Mouse (Mus musculus) myocyte (in vitro differentiated cells): ENCODE data around the gene Epha4. TPM values are rescaled to one million over a fixed set of nuclear protein-coding genes. Genes with fewer than 3 reads are reported as not detected.

Experiments
- H3K27me3 ChIP-seq: one replicate; pipeline ENCODE4 v1.6.1; 2011; ENCODE audit not compliant: control insufficient read depth, insufficient read depth, insufficient read length
- H3K36me3 ChIP-seq: one replicate; pipeline ENCODE4 v1.6.1; 2011; ENCODE audit not compliant: control insufficient read depth, insufficient read depth
- H3K4me2 ChIP-seq: one replicate; pipeline ENCODE4 v1.6.1; 2011; ENCODE audit warnings: low read depth, control low read depth
- H3K4me3 ChIP-seq: one replicate; pipeline ENCODE4 v1.5.1; 2011; ENCODE audit warnings: mild to moderate bottlenecking, control low read depth, moderate library complexity
- H3K79me2 ChIP-seq: one replicate; pipeline ENCODE4 v1.6.1; 2011; ENCODE audit not compliant: control insufficient read depth, insufficient read depth
- H3ac ChIP-seq: one replicate; pipeline ENCODE4 v1.6.1; 2011; ENCODE audit not compliant: control insufficient read depth, insufficient read length
- CEBPB ChIP-seq: IDR thresholded peaks from 2 replicates; pipeline ENCODE4 v1.6.1; 2011; ENCODE audit warnings: mild to moderate bottlenecking, moderate library complexity; ENCODE audit not compliant: poor library complexity, insufficient read depth, severe bottlenecking
- E2F4 ChIP-seq: IDR thresholded peaks from one replicate; pipeline ENCODE4 v1.6.1; 2011; ENCODE audit warnings: mild to moderate bottlenecking, control low read depth, moderate library complexity; ENCODE audit not compliant: insufficient read depth
- MAX ChIP-seq: IDR thresholded peaks from one replicate; pipeline ENCODE4 v1.6.1; 2011; ENCODE audit warnings: low read depth, mild to moderate bottlenecking, control low read depth
- MYOD1 ChIP-seq, 3 experiments: IDR thresholded peaks; one replicate each; pipeline ENCODE4 v1.6.1; 2011; ENCODE audit warnings: control low read depth in 2 of 3, low read depth in 2 of 3, mild to moderate bottlenecking in 2 of 3, moderate library complexity in 1 of 3; ENCODE audit not compliant: insufficient read length in 2 of 3, control insufficient read depth in 1 of 3
- MYOG ChIP-seq, 3 experiments: IDR thresholded peaks; one replicate each; pipeline ENCODE4 v1.6.1; 2011; ENCODE audit warnings: control low read depth in 2 of 3, low read depth in 2 of 3, mild to moderate bottlenecking in 2 of 3; ENCODE audit not compliant: insufficient read length in 2 of 3, control insufficient read depth in 1 of 3, insufficient read depth in 1 of 3
- POLR2A ChIP-seq: IDR thresholded peaks from one replicate; pipeline ENCODE4 v1.6.1; 2011; ENCODE audit warnings: low read depth, mild to moderate bottlenecking, control low read depth, moderate library complexity; ENCODE audit not compliant: insufficient read length
- POLR2AphosphoS2 ChIP-seq: IDR thresholded peaks from one replicate; pipeline ENCODE4 v1.6.1; 2011; ENCODE audit warnings: low read depth, control low read depth; ENCODE audit not compliant: insufficient read length
- REST ChIP-seq: IDR thresholded peaks from one replicate; pipeline ENCODE4 v1.6.1; 2011; ENCODE audit warnings: mild to moderate bottlenecking, control low read depth, moderate library complexity; ENCODE audit not compliant: insufficient read depth, insufficient read length
- SRF ChIP-seq: IDR thresholded peaks from one replicate; pipeline ENCODE4 v1.6.1; 2011; ENCODE audit warnings: low read depth; ENCODE audit not compliant: control insufficient read depth, insufficient read length
- TCF12 ChIP-seq: IDR thresholded peaks from one replicate; pipeline ENCODE4 v1.6.1; 2011; ENCODE audit warnings: mild to moderate bottlenecking, control low read depth; ENCODE audit not compliant: poor library complexity, insufficient read depth, severe bottlenecking
- TCF3 ChIP-seq: IDR thresholded peaks from one replicate; pipeline ENCODE4 v1.6.1; 2011; ENCODE audit warnings: low read depth, control low read depth; ENCODE audit not compliant: insufficient read length
- USF1 ChIP-seq: IDR thresholded peaks from one replicate; pipeline ENCODE4 v1.6.1; 2011; ENCODE audit warnings: low read depth, mild to moderate bottlenecking, control low read depth, moderate library complexity
- polyA plus RNA-seq: library from polyadenylated mRNA; unstranded; fragments of >200 nt; fragmentation: generic; extraction: Trizol; gene quantifications from one replicate; pipeline ENCODE4 v1.2.1, GENCODE M21; 2012; ENCODE audit warnings: missing spikeins

Epha4 gene
- polyA plus RNA-seq, 1 experiment = 0.29 TPM

GRCm38 (mm10) chr1:77429174-77429573 lies 85.7 kb downstream of the Epha4 start:
- H3K79me2 ChIP-seq = no peaks in the 10 kb centered on the region
- TF ChIP-seq CEBPB (no peak), MAX (no peak), TCF12 (no peak), SRF (no peak), POLR2A (no peak), USF1 (no peak), E2F4 (no peak), TCF3 (no peak), POLR2AphosphoS2 (no peak), MYOG (IDR thresholded peaks at IDR 0.05; ENCODE audit: control insufficient read depth in 1 of 3, insufficient read depth in 1 of 3, insufficient read length in 2 of 3, low read depth in 2 of 3) (no peak), MYOD1 (IDR thresholded peaks at IDR 0.05; ENCODE audit: control insufficient read depth in 1 of 3, insufficient read length in 2 of 3, low read depth in 2 of 3) (no peak)
- no peak overlapping the region for H3K4me3 ChIP-seq
- H3ac ChIP-seq = no peak overlapping the region
- no peaks in the 10 kb centered on the region for H3K36me3 ChIP-seq
- H3K27me3 ChIP-seq = no peaks in the 10 kb centered on the region
- no peak overlapping the region for H3K4me2 ChIP-seq

GRCm38 (mm10) chr1:77426956-77427355 lies 87.9 kb downstream of the Epha4 start:
- H3K27me3 ChIP-seq = no peaks in the 10 kb centered on the region
- no peak overlapping the region for H3ac ChIP-seq
- no peaks in the 10 kb centered on the region for H3K36me3 ChIP-seq
- TF ChIP-seq TCF3 = no peak
- no peak for TF ChIP-seq REST
- no peak for TF ChIP-seq CEBPB
- no peak for TF ChIP-seq MYOD1 (IDR thresholded peaks at IDR 0.05; ENCODE audit: control insufficient read depth in 1 of 3, insufficient read length in 2 of 3, low read depth in 2 of 3)
- H3K4me2 ChIP-seq = no peak overlapping the region
- no peak overlapping the region for H3K4me3 ChIP-seq
- H3K79me2 ChIP-seq = no peaks in the 10 kb centered on the region

GRCm38 (mm10) chr1:77425171-77425570 lies 89.7 kb downstream of the Epha4 start:
- no peaks in the 10 kb centered on the region for H3K79me2 ChIP-seq
- TF ChIP-seq SRF (no peak), MAX (no peak), REST (no peak), CEBPB (no peak), USF1 (no peak), POLR2AphosphoS2 (no peak), MYOD1 (IDR thresholded peaks at IDR 0.05; ENCODE audit: control insufficient read depth in 1 of 3, insufficient read length in 2 of 3, low read depth in 2 of 3) (no peak), TCF12 (no peak), MYOG (IDR thresholded peaks at IDR 0.05; ENCODE audit: control insufficient read depth in 1 of 3, insufficient read depth in 1 of 3, insufficient read length in 2 of 3, low read depth in 2 of 3) (no peak), TCF3 (no peak), E2F4 (no peak), POLR2A (no peak)
- H3K27me3 ChIP-seq = no peaks in the 10 kb centered on the region
- no peaks in the 10 kb centered on the region for H3K36me3 ChIP-seq
- no peak overlapping the region for H3K4me2 ChIP-seq
- H3ac ChIP-seq = no peak overlapping the region
- H3K4me3 ChIP-seq = no peak overlapping the region

GRCm38 (mm10) chr1:77421081-77421480 lies 93.8 kb downstream of the Epha4 start:
- Histone ChIP-seq H3K4me2 (no peak overlapping the region), H3K27me3 (no peaks in the 10 kb centered on the region), H3K36me3 (no peaks in the 10 kb centered on the region), H3ac (no peak overlapping the region), H3K79me2 (no peaks in the 10 kb centered on the region), H3K4me3 (no peak overlapping the region)
- no peak for TF ChIP-seq POLR2A
- no peak for TF ChIP-seq MAX
- TF ChIP-seq TCF3 = no peak
- no peak for TF ChIP-seq REST

GRCm38 (mm10) chr1:77420348-77420747 lies 94.5 kb downstream of the Epha4 start:
- Histone ChIP-seq H3K4me3 (no peak overlapping the region), H3ac (no peak overlapping the region), H3K36me3 (no peaks in the 10 kb centered on the region), H3K4me2 (no peak overlapping the region), H3K79me2 (no peaks in the 10 kb centered on the region), H3K27me3 (no peaks in the 10 kb centered on the region)
- TF ChIP-seq MYOD1 (IDR thresholded peaks at IDR 0.05; ENCODE audit: control insufficient read depth in 1 of 3, insufficient read length in 2 of 3, low read depth in 2 of 3) = no peak
- no peak for TF ChIP-seq POLR2A
